Comparison of ENCODE assay signal across 9 mouse cellular contexts in genomic region chr13:51845591-51846191, GRCm38 (mm10). TPM values are rescaled to one million over a fixed set of nuclear protein-coding genes. Genes with fewer than 3 reads are reported as not detected.
DNase-seq lines count a peak whose midpoint lies in the region; ATAC-seq and TF ChIP-seq lines count a peak whose summit lies in the region.
"Had no signal": no experiment of that assay in that cellular context is flagged by ENCODE, and none has a peak within 500 bp of the region (broad histone marks: within the 10 kb centered on the region; RNA-seq: fewer than 3 reads in every experiment).

No protein-coding gene starts in this region.

- H3K9me3 ChIP-seq in heart, embryonic 11.5 days (replicated peaks; ENCODE audit: control insufficient read depth, low read length): no peaks in the 10 kb centered on the region
- H3K9me3 ChIP-seq in kidney, postnatal 0 days (replicated peaks; ENCODE audit: low read length): no peaks in the 10 kb centered on the region
- H3K9me3 ChIP-seq in liver, embryonic 11.5 days (ENCODE audit: control insufficient read depth, low read length): no peaks in the 10 kb centered on the region

- peak overlapping the region; percentile 58 for H3K4me3 ChIP-seq in embryonic fibroblast, embryonic 13.5 days (ENCODE audit: insufficient read depth, low read length)
- peak overlapping the region; percentile 88 for H3K4me3 ChIP-seq in heart, embryonic 11.5 days (ENCODE audit: low read depth, low read length)
- peak overlapping the region; percentile 53 for H3K4me3 ChIP-seq in kidney, postnatal 0 days (replicated peaks; ENCODE audit: low read depth, low read length)
- peak overlapping the region; percentile 78 for H3K4me3 ChIP-seq in liver, embryonic 11.5 days (ENCODE audit: low read depth, low read length)

- DNase-seq in 3T3-L1 (ENCODE audit: low read depth, low spot score): peak; percentile 87
- DNase-seq in adrenal gland, postnatal 4 days (ENCODE audit: low spot score in 2 of 2): peak; percentile 76 to 84
- peak; percentile 81 for DNase-seq in kidney, postnatal 0 days (ENCODE audit: low spot score)
- peak; percentile 84 for DNase-seq in liver, embryonic 11.5 days (ENCODE audit: low spot score)
- peak; percentile 83 for DNase-seq in naive thymus-derived CD4-positive, alpha-beta T cell, adult 2 months (ENCODE audit: low read depth)
- peak; percentile 78 for DNase-seq in splenic B cell, adult 2 months (ENCODE audit: low read depth, low spot score)

- peak overlapping the region; percentile 82 for H3K9ac ChIP-seq in heart, embryonic 11.5 days (ENCODE audit: low read depth, low read length)
- peak overlapping the region; percentile 65 for H3K9ac ChIP-seq in kidney, postnatal 0 days (ENCODE audit: low read depth, low read length)
- peak overlapping the region; percentile 62 for H3K9ac ChIP-seq in liver, embryonic 11.5 days (ENCODE audit: low read depth, low read length)

- peaks cover 3% of the 10 kb centered on the region; the same call in 1 of the 2 replicates for H3K27me3 ChIP-seq in heart, embryonic 11.5 days (ENCODE audit: control insufficient read depth, insufficient read depth, low read length)
- no peaks in the 10 kb centered on the region for H3K27me3 ChIP-seq in kidney, postnatal 0 days (ENCODE audit: insufficient read depth, low read length)
- H3K27me3 ChIP-seq in liver, embryonic 11.5 days (replicated peaks; ENCODE audit: control insufficient read depth, insufficient read depth, low read length): peaks cover 2% of the 10 kb centered on the region; the same call in 1 of the 2 replicates
- no peaks in the 10 kb centered on the region for H3K27me3 ChIP-seq in splenic B cell, adult 2 months (ENCODE audit: control insufficient read depth, insufficient read depth, low read length, poor library complexity, severe bottlenecking)
- H3K27me3 ChIP-seq: Patski had no signal

- H3K4me2 ChIP-seq in heart, embryonic 11.5 days: peak overlapping the region; percentile 97
- H3K4me2 ChIP-seq in kidney, postnatal 0 days (ENCODE audit: low read length): peak overlapping the region; percentile 96
- H3K4me2 ChIP-seq in liver, embryonic 11.5 days: peak overlapping the region; percentile 83

- peaks cover 12% of the 10 kb centered on the region; the same call in 1 of the 2 replicates for H3K4me1 ChIP-seq in embryonic fibroblast, embryonic 13.5 days (ENCODE audit: control insufficient read depth, insufficient read depth, low read length)
- H3K4me1 ChIP-seq in heart, embryonic 11.5 days (ENCODE audit: control insufficient read depth, insufficient read depth, low read length): peaks cover 49% of the 10 kb centered on the region
- peaks cover 16% of the 10 kb centered on the region for H3K4me1 ChIP-seq in kidney, postnatal 0 days (replicated peaks; ENCODE audit: insufficient read depth, low read length)
- H3K4me1 ChIP-seq in liver, embryonic 11.5 days (replicated peaks; ENCODE audit: control insufficient read depth, insufficient read depth, low read length): peaks cover 49% of the 10 kb centered on the region

- TF ChIP-seq CTCF in embryonic fibroblast, embryonic 13.5 days (IDR thresholded peaks at IDR 0.05; ENCODE audit: borderline replicate concordance, insufficient read depth, low read length): no peak
- TF ChIP-seq CTCF in kidney, postnatal 0 days (IDR thresholded peaks at IDR 0.05; ENCODE audit: low read depth): peak; percentile 73

- ATAC-seq in heart, embryonic 11.5 days (replicated peaks; ENCODE audit: insufficient number of reproducible peaks, low FRiP score, low TSS enrichment): no peak
- ATAC-seq in kidney, postnatal 0 days (replicated peaks; ENCODE audit: low FRiP score, low read depth): peak; percentile 26; the same call in 1 of the 2 replicates
- no peak for ATAC-seq in liver, embryonic 11.5 days (replicated peaks; ENCODE audit: low FRiP score)

- under 1% methylated on average over 45 of the region's 45 CpGs for WGBS in heart, embryonic 11.5 days (ENCODE audit: insufficient replicate concordance)
- WGBS in kidney, postnatal 0 days: under 1% methylated on average over 45 of the region's 45 CpGs
- WGBS in liver, embryonic 11.5 days: under 1% methylated on average over 45 of the region's 45 CpGs

- TF ChIP-seq POLR2A in embryonic fibroblast, embryonic 13.5 days (IDR thresholded peaks at IDR 0.05; ENCODE audit: low read depth, low read length): peak; percentile 12

- H3K27ac ChIP-seq in embryonic fibroblast, embryonic 13.5 days (ENCODE audit: insufficient read depth, low read length): peak overlapping the region; percentile 86
- peak overlapping the region; percentile 75 for H3K27ac ChIP-seq in heart, embryonic 11.5 days (ENCODE audit: low read depth, low read length)
- H3K27ac ChIP-seq in kidney, postnatal 0 days: peak overlapping the region; percentile 79
- peak overlapping the region; percentile 73 for H3K27ac ChIP-seq in liver, embryonic 11.5 days (ENCODE audit: low read depth, low read length)

- no peaks in the 10 kb centered on the region for H3K36me3 ChIP-seq in heart, embryonic 11.5 days (ENCODE audit: control insufficient read depth, insufficient read depth, low read length)
- H3K36me3 ChIP-seq in kidney, postnatal 0 days (ENCODE audit: insufficient read depth, low read length): no peaks in the 10 kb centered on the region
- no peaks in the 10 kb centered on the region for H3K36me3 ChIP-seq in liver, embryonic 11.5 days (ENCODE audit: control insufficient read depth, insufficient read depth, low read length)
- H3K36me3 ChIP-seq in splenic B cell, adult 2 months (ENCODE audit: control insufficient read depth, insufficient read depth, low read length, poor library complexity, severe bottlenecking): no peaks in the 10 kb centered on the region

RNA-seq across cellular contexts. Expression of gene Gadd45g, which starts 0.8 kb away (rescaled TPM):
- total RNA-seq in adrenal gland, postnatal 4 days (2021): 10 to 100 TPM; 22.9 to 25.0 TPM
- 66.9 and 101 TPM in 2 replicates for polyA plus RNA-seq in embryonic fibroblast, embryonic 13.5 days (2011; ENCODE audit: insufficient read length, low read depth, missing spikeins)
- polyA plus RNA-seq in heart, embryonic 11.5 days (2014; fragmentation: Nextera tagmentation; extraction: Ambion mirVana): 45.3 and 48.9 TPM in 2 replicates
- 58.0 and 60.1 TPM in 2 replicates for polyA plus RNA-seq in kidney, postnatal 0 days (2015; fragmentation: Nextera tagmentation; extraction: Ambion mirVana)
- polyA plus RNA-seq in liver, embryonic 11.5 days (2014; fragmentation: Nextera tagmentation; extraction: Ambion mirVana): 29.4 and 30.4 TPM in 2 replicates

RNA-seq across cellular contexts. Expression of gene Sema4d, which starts 52.1 kb away (rescaled TPM):
- total RNA-seq in adrenal gland, postnatal 4 days (2021): 10 to 100 TPM; 22.0 to 30.9 TPM
- polyA plus RNA-seq in embryonic fibroblast, embryonic 13.5 days (2011; ENCODE audit: insufficient read length, low read depth, missing spikeins): 0.77 and 3.1 TPM in 2 replicates
- polyA plus RNA-seq in heart, embryonic 11.5 days (2014; fragmentation: Nextera tagmentation; extraction: Ambion mirVana): 11.0 and 13.7 TPM in 2 replicates
- polyA plus RNA-seq in kidney, postnatal 0 days (2015; fragmentation: Nextera tagmentation; extraction: Ambion mirVana): 23.8 and 24.6 TPM in 2 replicates
- polyA plus RNA-seq in liver, embryonic 11.5 days (2014; fragmentation: Nextera tagmentation; extraction: Ambion mirVana): 18.6 and 21.7 TPM in 2 replicates
